Mouse (Mus musculus): ENCODE measurements around the gene Brd2.

GRCm38 (mm10) chr17:34098709-34099479 lies 23.5 kb downstream of the Brd2 start:
- TF ChIP-seq MAX (IDR thresholded peaks at IDR 0.05; ENCODE audit: low read length) (no peak), SIN3A (IDR thresholded peaks at IDR 0.05; ENCODE audit: low read length) (no peak), TCF12 (IDR thresholded peaks at IDR 0.05; ENCODE audit: low read depth, low read length) (no peak), POLR2A (IDR thresholded peaks at IDR 0.05; ENCODE audit: control insufficient read depth in 1 of 2, insufficient read depth in 1 of 2, low read depth in 1 of 2, low read length in 2 of 2, poor library complexity in 1 of 2) (no peak), TAL1 (IDR thresholded peaks at IDR 0.05; ENCODE audit: low read length) (peak; percentile 41; the same call in 1 of the 2 replicates), ZNF384 (IDR thresholded peaks at IDR 0.05; ENCODE audit: low read depth, low read length) (no peak), POLR2AphosphoS2 (IDR thresholded peaks at IDR 0.05; ENCODE audit: low read length) (no peak), CTCF (IDR thresholded peaks at IDR 0.05 in 2 of 3, conservative IDR thresholded peaks at IDR 0.05 in 1 of 3; ENCODE audit: control insufficient read depth in 1 of 3, insufficient read depth in 1 of 3, low read depth in 2 of 3, low read length in 3 of 3, poor library complexity in 1 of 3, severe bottlenecking in 1 of 3) (no peak), BHLHE40 (IDR thresholded peaks at IDR 0.05; ENCODE audit: borderline replicate concordance, low read depth, low read length) (no peak)
